In the genomic region with DNA sequence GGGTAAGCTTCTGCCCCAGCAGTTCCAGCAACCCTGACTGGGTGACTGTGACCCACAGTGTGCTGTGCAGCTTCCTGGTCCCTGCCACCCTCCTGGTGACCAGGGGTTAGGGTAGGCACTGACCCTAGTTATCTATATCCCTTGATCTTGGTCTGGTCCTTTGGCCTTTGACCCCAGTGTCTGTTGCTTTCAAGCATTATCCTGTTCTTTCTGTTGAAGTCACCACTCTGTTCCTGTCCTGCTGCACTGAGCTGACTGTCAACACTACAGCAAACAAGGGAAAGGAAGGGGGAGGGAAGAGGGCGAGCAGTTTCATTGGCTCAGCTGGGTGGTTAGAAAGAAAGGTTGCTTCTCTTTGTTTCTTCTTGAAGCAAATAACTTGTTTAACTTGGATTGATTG, we compare ENCODE assay signal across 20 mouse cellular contexts.
DNase-seq lines count a peak whose midpoint lies in the region; ATAC-seq and TF ChIP-seq lines count a peak whose summit lies in the region.
"Had no signal": no experiment of that assay in that cellular context is flagged by ENCODE, and none has a peak within 500 bp of the region (broad histone marks: within the 10 kb centered on the region; RNA-seq: fewer than 3 reads in every experiment).

No protein-coding gene starts in this region.

- H3K4me1 ChIP-seq in lung, adult 2 months (ENCODE audit: control insufficient read depth, insufficient read depth, low read length): no peaks in the 10 kb centered on the region
- peaks cover 9% of the 10 kb centered on the region; the same call in 1 of the 2 replicates for H3K4me1 ChIP-seq in liver, embryonic 15.5 days (replicated peaks)
- H3K4me1 ChIP-seq in stomach, embryonic 15.5 days: no peaks in the 10 kb centered on the region
- H3K4me1 ChIP-seq: midbrain, embryonic 15.5 days had no signal

- no peaks in the 10 kb centered on the region for H3K36me3 ChIP-seq in liver, embryonic 15.5 days (replicated peaks)
- H3K36me3 ChIP-seq in stomach, embryonic 15.5 days: no peaks in the 10 kb centered on the region
- H3K36me3 ChIP-seq: heart, embryonic 13.5 days; lung, embryonic 15.5 days; midbrain, embryonic 15.5 days had no signal

- no peaks in the 10 kb centered on the region for H3K9me3 ChIP-seq in liver, embryonic 15.5 days (replicated peaks)
- H3K9me3 ChIP-seq in stomach, embryonic 15.5 days: no peaks in the 10 kb centered on the region
- H3K9me3 ChIP-seq: heart, embryonic 13.5 days; lung, embryonic 15.5 days; midbrain, embryonic 15.5 days had no signal

- no peak overlapping the region for H3K9ac ChIP-seq in liver, embryonic 15.5 days
- H3K9ac ChIP-seq in stomach, embryonic 15.5 days: no peak overlapping the region
- H3K9ac ChIP-seq: heart, embryonic 13.5 days; lung, embryonic 15.5 days; midbrain, embryonic 15.5 days had no signal

- no peak overlapping the region for H3K4me2 ChIP-seq in liver, embryonic 15.5 days
- no peak overlapping the region for H3K4me2 ChIP-seq in stomach, embryonic 15.5 days
- H3K4me2 ChIP-seq: heart, embryonic 13.5 days; lung, embryonic 15.5 days; midbrain, embryonic 15.5 days had no signal

- ATAC-seq in liver, embryonic 15.5 days (ENCODE audit: insufficient read depth): peak; percentile 89
- ATAC-seq in stomach, embryonic 15.5 days (ENCODE audit: insufficient read depth, low FRiP score, low read depth): peak; percentile 50; the same call in 1 of the 2 replicates
- ATAC-seq in erythroblast, adult 5-6 weeks (replicated peaks; ENCODE audit: low FRiP score, poor library complexity, severe bottlenecking): no peak
- ATAC-seq: activated CD4-positive, CD25-positive, alpha-beta regulatory T cell, adult 4 months; forebrain, embryonic 14.5 days; hindbrain, postnatal 0 days; midbrain, embryonic 15.5 days; Patski had no signal

- no peaks in the 10 kb centered on the region for H3K27me3 ChIP-seq in liver, embryonic 15.5 days
- H3K27me3 ChIP-seq in stomach, embryonic 15.5 days (replicated peaks): no peaks in the 10 kb centered on the region
- H3K27me3 ChIP-seq: heart, embryonic 13.5 days; lung, embryonic 15.5 days; midbrain, embryonic 15.5 days; Patski had no signal

- DNase-seq in lung, adult 2 months: peak; percentile 9
- DNase-seq in lung, postnatal 4 days: no peak
- peak; percentile 38 for DNase-seq in liver
- no peak for DNase-seq in left cerebral cortex, postnatal 36 days (ENCODE audit: low spot score in 2 of 2)
- no peak for DNase-seq in neural tube, embryonic 10.5 days (ENCODE audit: extremely low spot score, low spot score)
- DNase-seq: adrenal gland, postnatal 14 days; cerebellum, adult 8-10 months; heart, postnatal 36 days; kidney, adult 2 months; thymus, postnatal 25 days had no signal

- TF ChIP-seq POLR2A in lung, adult 2 months (IDR thresholded peaks at IDR 0.05; ENCODE audit: borderline replicate concordance, extremely low read depth, low read depth, low read length): no peak

- no peak for TF ChIP-seq CTCF in lung, adult 2 months (IDR thresholded peaks at IDR 0.05; ENCODE audit: insufficient read depth, low read length)

- 39% methylated on average over 1 of the region's 1 CpGs for WGBS in lung, adult 2 months
- 16% methylated on average over 1 of the region's 1 CpGs for WGBS in liver, embryonic 15.5 days (ENCODE audit: insufficient replicate concordance)
- 43% methylated on average over 1 of the region's 1 CpGs for WGBS in stomach, embryonic 15.5 days

- peak overlapping the region; percentile 64 for H3K27ac ChIP-seq in liver, embryonic 15.5 days (replicated peaks)
- H3K27ac ChIP-seq in stomach, embryonic 15.5 days: no peak overlapping the region
- H3K27ac ChIP-seq: heart, embryonic 13.5 days; hindbrain, postnatal 0 days; lung, embryonic 15.5 days; midbrain, embryonic 15.5 days had no signal

- intact Hi-C loops in left cerebral cortex, postnatal 36 days (cut with DNase I): no loop called here

- no peak overlapping the region for H3K4me3 ChIP-seq in lung, adult 2 months (replicated peaks; ENCODE audit: extremely low read depth, low read depth, low read length)
- H3K4me3 ChIP-seq in liver, embryonic 15.5 days (replicated peaks): no peak overlapping the region
- H3K4me3 ChIP-seq in stomach, embryonic 15.5 days (replicated peaks): no peak overlapping the region
- H3K4me3 ChIP-seq: heart, embryonic 13.5 days; lung, embryonic 15.5 days; midbrain, embryonic 15.5 days had no signal

Comparison
In these comparisons a context has a peak if more than half of its experiments do, and no peak if none do; other contexts are left out.
1. DNase-seq: peak in lung, adult 2 months (single experiment) and liver (single experiment); none in lung, postnatal 4 days (0 of 2), left cerebral cortex, postnatal 36 days (0 of 2) and neural tube, embryonic 10.5 days (single experiment).